Mouse (Mus musculus): ENCODE results near the gene Olfr518. TPM values are rescaled to one million over a fixed set of nuclear protein-coding genes. Genes with fewer than 3 reads are reported as not detected.

Gene Olfr518
- 0.05 and 0.12 TPM in 2 replicates for polyA plus RNA-seq (2015; fragmentation: Nextera tagmentation; extraction: Ambion mirVana)

- WGBS: 85% methylated on average over 4 of the region's 4 CpGs
- H3K27ac ChIP-seq (replicated peaks): no peak within 1 kb of the TSS
- no peaks in the 10 kb centered on the region for H3K36me3 ChIP-seq
- no peak within 1 kb of the TSS for H3K4me2 ChIP-seq (replicated peaks)
- H3K4me1 ChIP-seq: no peaks in the 10 kb centered on the region
- no peaks in the 10 kb centered on the region for H3K27me3 ChIP-seq
- no peak within 1 kb of the TSS for H3K4me3 ChIP-seq (replicated peaks)
- H3K9me3 ChIP-seq (replicated peaks): no peaks in the 10 kb centered on the region
- H3K9ac ChIP-seq: no peak within 1 kb of the TSS
- no peak for ATAC-seq (ENCODE audit: insufficient number of reproducible peaks, low FRiP score, low TSS enrichment, low read depth)
Observed at GRCm38 (mm10) chr7:108884906-108885305, at the start of gene Olfr518. Gene Olfr518, minus strand, starts transcription at chr7:108885006.

GRCm38 (mm10) chr7:108933794-108934731 is 49.3 kb upstream of the Olfr518 start, which contains the start of gene Eif3f:
Gene Eif3f, plus strand, starts transcription at chr7:108934417.
- no peaks in the 10 kb centered on the region for H3K27me3 ChIP-seq
- 2% methylated on average over 50 of the region's 50 CpGs for WGBS
- H3K4me1 ChIP-seq: peaks cover 11% of the 10 kb centered on the region
- no peaks in the 10 kb centered on the region for H3K9me3 ChIP-seq (replicated peaks)
- H3K4me3 ChIP-seq (replicated peaks): peak within 1 kb of the TSS; percentile 97
- peak within 1 kb of the TSS; percentile 90 for H3K9ac ChIP-seq
- H3K36me3 ChIP-seq: peaks cover 25% of the 10 kb centered on the region
- peak; percentile 97 for ATAC-seq (ENCODE audit: insufficient number of reproducible peaks, low FRiP score, low TSS enrichment, low read depth)
- peak within 1 kb of the TSS; percentile 79 for H3K4me2 ChIP-seq (replicated peaks)
- peak within 1 kb of the TSS; percentile 65 for H3K27ac ChIP-seq (replicated peaks)

- H3K9me3 ChIP-seq (replicated peaks): no peaks in the 10 kb centered on the region
- no peak within 1 kb of the TSS for H3K4me2 ChIP-seq (replicated peaks)
- WGBS: 70% methylated on average over 6 of the region's 6 CpGs
- H3K36me3 ChIP-seq: no peaks in the 10 kb centered on the region
- no peak for ATAC-seq (ENCODE audit: insufficient number of reproducible peaks, low FRiP score, low TSS enrichment, low read depth)
- 0 out of 2 replicates have a peak, but pooled peaks cover under 1% of the 10 kb centered on the region for H3K4me1 ChIP-seq
- no peak within 1 kb of the TSS for H3K9ac ChIP-seq
- H3K27me3 ChIP-seq: no peaks in the 10 kb centered on the region
- H3K4me3 ChIP-seq (replicated peaks): no peak within 1 kb of the TSS
- no peak within 1 kb of the TSS for H3K27ac ChIP-seq (replicated peaks)
Observed at GRCm38 (mm10) chr7:108929726-108930393, 45.1 kb upstream of the Olfr518 start, which contains the start of gene Nlrp10. Gene Nlrp10, minus strand, starts transcription at chr7:108930178.

GRCm38 (mm10) chr7:108928280-108929188 is 43.7 kb upstream of the Olfr518 start:
- H3K27ac ChIP-seq (replicated peaks): no peak overlapping the region
- no peaks in the 10 kb centered on the region for H3K4me1 ChIP-seq
- no peak overlapping the region for H3K4me3 ChIP-seq (replicated peaks)
- no peak overlapping the region for H3K9ac ChIP-seq
- no peaks in the 10 kb centered on the region for H3K27me3 ChIP-seq
- H3K36me3 ChIP-seq: no peaks in the 10 kb centered on the region
- ATAC-seq (ENCODE audit: insufficient number of reproducible peaks, low FRiP score, low TSS enrichment, low read depth): no peak
- no peaks in the 10 kb centered on the region for H3K9me3 ChIP-seq (replicated peaks)
- no peak overlapping the region for H3K4me2 ChIP-seq (replicated peaks)
- 64% methylated on average over 11 of the region's 11 CpGs for WGBS

- Histone ChIP-seq H3K4me1 (no peaks in the 10 kb centered on the region), H3K27me3 (no peaks in the 10 kb centered on the region), H3K9ac (no peak overlapping the region), H3K9me3 (replicated peaks) (no peaks in the 10 kb centered on the region), H3K4me3 (replicated peaks) (no peak overlapping the region), H3K27ac (replicated peaks) (no peak overlapping the region), H3K36me3 (no peaks in the 10 kb centered on the region), H3K4me2 (replicated peaks) (no peak overlapping the region)
- 61% methylated on average over 4 of the region's 4 CpGs for WGBS
- ATAC-seq (ENCODE audit: insufficient number of reproducible peaks, low FRiP score, low TSS enrichment, low read depth): no peak
Observed at GRCm38 (mm10) chr7:108927043-108927442, 42.2 kb upstream of the Olfr518 start.

- H3K9me3 ChIP-seq (replicated peaks): no peaks in the 10 kb centered on the region
- H3K9ac ChIP-seq: no peak overlapping the region
- no peaks in the 10 kb centered on the region for H3K36me3 ChIP-seq
- no peaks in the 10 kb centered on the region for H3K27me3 ChIP-seq
- no peak for ATAC-seq (ENCODE audit: insufficient number of reproducible peaks, low FRiP score, low TSS enrichment, low read depth)
- no peaks in the 10 kb centered on the region for H3K4me1 ChIP-seq
- H3K27ac ChIP-seq (replicated peaks): no peak overlapping the region
- no peak overlapping the region for H3K4me2 ChIP-seq (replicated peaks)
- 75% methylated on average over 2 of the region's 2 CpGs for WGBS
- H3K4me3 ChIP-seq (replicated peaks): no peak overlapping the region
Observed at GRCm38 (mm10) chr7:108903969-108904368, 19.2 kb upstream of the Olfr518 start.

GRCm38 (mm10) chr7:108894320-108894719 is 9.5 kb upstream of the Olfr518 start, which contains the start of gene Olfr519:
Gene Olfr519, minus strand, starts transcription at chr7:108894420.
- Histone ChIP-seq H3K9ac (no peak within 1 kb of the TSS), H3K4me2 (replicated peaks) (no peak within 1 kb of the TSS), H3K27me3 (no peaks in the 10 kb centered on the region), H3K36me3 (no peaks in the 10 kb centered on the region), H3K27ac (replicated peaks) (no peak within 1 kb of the TSS), H3K4me1 (no peaks in the 10 kb centered on the region), H3K9me3 (replicated peaks) (no peaks in the 10 kb centered on the region), H3K4me3 (replicated peaks) (no peak within 1 kb of the TSS)
- no peak for ATAC-seq (ENCODE audit: insufficient number of reproducible peaks, low FRiP score, low TSS enrichment, low read depth)
- WGBS: 82% methylated on average over 5 of the region's 5 CpGs

- no peak within 1 kb of the TSS for H3K27ac ChIP-seq (replicated peaks)
- no peak for ATAC-seq (ENCODE audit: insufficient number of reproducible peaks, low FRiP score, low TSS enrichment, low read depth)
- no peaks in the 10 kb centered on the region for H3K4me1 ChIP-seq
- no peaks in the 10 kb centered on the region for H3K27me3 ChIP-seq
- WGBS: 53% methylated on average over 2 of the region's 2 CpGs
- H3K9ac ChIP-seq: no peak within 1 kb of the TSS
- H3K9me3 ChIP-seq (replicated peaks): no peaks in the 10 kb centered on the region
- H3K36me3 ChIP-seq: no peaks in the 10 kb centered on the region
- no peak within 1 kb of the TSS for H3K4me2 ChIP-seq (replicated peaks)
- H3K4me3 ChIP-seq (replicated peaks): no peak within 1 kb of the TSS
Observed at GRCm38 (mm10) chr7:108872279-108872678, 12.5 kb downstream of the Olfr518 start, which contains the start of gene Olfr517. Gene Olfr517, minus strand, starts transcription at chr7:108872379.

GRCm38 (mm10) chr7:108850429-108850828 is 34.4 kb downstream of the Olfr518 start, which contains the start of gene Olfr516:
Gene Olfr516, minus strand, starts transcription at chr7:108850529.
- Histone ChIP-seq H3K4me3 (replicated peaks) (no peak within 1 kb of the TSS), H3K4me2 (replicated peaks) (no peak within 1 kb of the TSS), H3K27ac (replicated peaks) (no peak within 1 kb of the TSS), H3K27me3 (no peaks in the 10 kb centered on the region), H3K4me1 (no peaks in the 10 kb centered on the region), H3K36me3 (no peaks in the 10 kb centered on the region), H3K9me3 (replicated peaks) (no peaks in the 10 kb centered on the region), H3K9ac (no peak within 1 kb of the TSS)
- 87% methylated on average over 2 of the region's 2 CpGs for WGBS
- ATAC-seq (ENCODE audit: insufficient number of reproducible peaks, low FRiP score, low TSS enrichment, low read depth): no peak
